Mouse (Mus musculus): Measurements from ENCODE around the gene Prr15l. TPM values are rescaled to one million over a fixed set of nuclear protein-coding genes. Genes with fewer than 3 reads are reported as not detected.

The Prr15l gene
- polyA plus RNA-seq, 1 experiment from 2014 or later, result 0.40 TPM

DNA sequence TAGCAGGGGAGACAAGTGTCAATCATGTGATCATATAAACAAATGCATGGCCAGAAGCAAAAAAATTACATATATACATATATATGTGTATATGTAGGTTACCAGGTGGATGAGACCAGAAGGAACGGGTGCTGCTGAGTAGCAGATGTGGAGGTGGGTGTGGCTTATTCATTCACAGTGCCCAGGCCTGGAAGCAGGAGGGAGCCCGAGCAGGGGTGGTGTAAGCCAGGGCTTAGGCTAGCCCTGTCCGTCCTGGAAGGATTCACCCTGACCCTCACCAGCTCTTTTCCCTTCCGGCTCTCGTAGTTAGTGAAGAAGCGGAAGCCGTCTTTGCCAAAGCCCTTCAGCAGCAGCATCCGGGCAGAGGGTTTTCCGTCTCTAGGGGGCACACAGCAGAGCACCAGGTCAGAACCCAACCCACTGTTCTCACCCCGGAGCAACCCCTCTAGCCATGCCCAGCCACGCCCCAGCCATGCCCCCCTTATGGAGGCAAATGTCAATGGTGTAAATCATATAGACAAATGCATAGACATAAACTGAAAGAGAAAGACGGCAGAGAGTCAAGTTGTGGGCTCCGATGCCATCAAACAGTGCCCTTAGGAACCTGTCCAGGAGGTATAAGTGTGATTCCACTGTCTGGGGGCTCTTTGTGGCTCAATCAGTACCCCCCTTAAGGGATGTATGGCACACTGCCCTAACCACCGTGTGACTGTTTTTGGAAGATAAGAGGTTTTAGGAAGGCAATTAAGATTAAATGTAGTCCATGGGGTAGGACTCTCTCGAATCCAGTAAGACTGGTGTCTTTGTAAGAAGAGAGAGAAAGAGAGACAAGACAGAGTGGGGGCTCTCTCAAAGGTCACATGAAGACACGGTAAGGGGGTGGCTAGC is 12.9 kb downstream of the Prr15l start:
- WGBS, result 81% methylated on average over 16 of the region's 16 CpGs
- DNase-seq (ENCODE audit: extremely low spot score, low spot score), result no peak
- Histone ChIP-seq H3K27ac (0 out of 2 replicates have a peak overlapping the region, but pooled peaks have one; percentile 30), H3K9me3 (no peaks in the 10 kb centered on the region), H3K4me1 (peaks cover 29% of the 10 kb centered on the region), H3K36me3 (replicated peaks) (no peaks in the 10 kb centered on the region; the same call in 1 of the 2 replicates), H3K27me3 (ENCODE audit: poor library complexity, severe bottlenecking) (peaks cover 15% of the 10 kb centered on the region), H3K4me3 (no peak overlapping the region; the same call in none of the 2 replicates)

DNA sequence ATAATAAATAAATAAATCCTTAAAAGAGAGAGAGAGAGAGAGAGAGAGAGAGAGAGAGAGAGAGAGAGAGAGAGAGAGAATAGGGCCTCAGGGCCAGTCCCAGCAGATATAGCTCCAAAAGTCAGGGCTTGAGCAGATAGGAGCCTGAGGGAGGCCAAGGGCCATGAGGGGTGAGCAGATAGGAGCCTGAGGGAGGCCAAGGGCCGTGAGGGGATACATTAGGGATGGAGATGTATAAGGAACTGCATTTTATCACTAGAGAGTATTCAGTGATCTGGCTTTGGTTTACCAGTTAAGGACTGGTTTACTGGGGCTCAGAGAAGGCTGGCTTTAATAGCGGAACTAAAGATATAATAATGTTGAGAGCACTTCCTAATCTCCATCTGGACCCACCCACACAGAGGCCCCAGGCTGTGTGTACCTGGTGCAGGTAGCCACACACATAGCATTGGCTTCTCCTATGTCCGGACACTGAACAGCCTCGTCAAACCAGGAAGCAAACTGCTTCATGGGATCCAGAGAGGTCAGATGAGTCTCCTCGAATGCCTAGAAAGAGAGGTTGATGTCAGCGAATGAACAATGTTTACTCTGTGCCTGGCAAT is 14.2 kb downstream of the Prr15l start:
- WGBS, result 86% methylated on average over 6 of the region's 6 CpGs
- DNase-seq (ENCODE audit: extremely low spot score, low spot score), result no peak
- Histone ChIP-seq H3K9me3 (no peaks in the 10 kb centered on the region), H3K4me1 (peaks cover 38% of the 10 kb centered on the region), H3K4me3 (0 out of 2 replicates have a peak overlapping the region, but pooled peaks have one; percentile 14), H3K27ac (no peak overlapping the region), H3K36me3 (replicated peaks) (no peaks in the 10 kb centered on the region; the same call in none of the 2 replicates), H3K27me3 (ENCODE audit: poor library complexity, severe bottlenecking) (peaks cover 15% of the 10 kb centered on the region)

GRCm38 (mm10) chr11:96943746-96944304 is 15.9 kb downstream of the Prr15l start, which contains the start of gene Pnpo:
Gene Pnpo (minus strand): TSS chr11:96943986.
- DNase-seq (ENCODE audit: extremely low spot score, low spot score), result peak; percentile 91
- Histone ChIP-seq H3K27me3 (ENCODE audit: poor library complexity, severe bottlenecking) (peaks cover 15% of the 10 kb centered on the region), H3K9me3 (no peaks in the 10 kb centered on the region), H3K4me3 (peak within 1 kb of the TSS; percentile 59), H3K36me3 (replicated peaks) (peaks cover 5% of the 10 kb centered on the region), H3K27ac (peak within 1 kb of the TSS; percentile 79), H3K4me1 (peaks cover 34% of the 10 kb centered on the region)
- under 1% methylated on average over 29 of the region's 29 CpGs for WGBS

DNA sequence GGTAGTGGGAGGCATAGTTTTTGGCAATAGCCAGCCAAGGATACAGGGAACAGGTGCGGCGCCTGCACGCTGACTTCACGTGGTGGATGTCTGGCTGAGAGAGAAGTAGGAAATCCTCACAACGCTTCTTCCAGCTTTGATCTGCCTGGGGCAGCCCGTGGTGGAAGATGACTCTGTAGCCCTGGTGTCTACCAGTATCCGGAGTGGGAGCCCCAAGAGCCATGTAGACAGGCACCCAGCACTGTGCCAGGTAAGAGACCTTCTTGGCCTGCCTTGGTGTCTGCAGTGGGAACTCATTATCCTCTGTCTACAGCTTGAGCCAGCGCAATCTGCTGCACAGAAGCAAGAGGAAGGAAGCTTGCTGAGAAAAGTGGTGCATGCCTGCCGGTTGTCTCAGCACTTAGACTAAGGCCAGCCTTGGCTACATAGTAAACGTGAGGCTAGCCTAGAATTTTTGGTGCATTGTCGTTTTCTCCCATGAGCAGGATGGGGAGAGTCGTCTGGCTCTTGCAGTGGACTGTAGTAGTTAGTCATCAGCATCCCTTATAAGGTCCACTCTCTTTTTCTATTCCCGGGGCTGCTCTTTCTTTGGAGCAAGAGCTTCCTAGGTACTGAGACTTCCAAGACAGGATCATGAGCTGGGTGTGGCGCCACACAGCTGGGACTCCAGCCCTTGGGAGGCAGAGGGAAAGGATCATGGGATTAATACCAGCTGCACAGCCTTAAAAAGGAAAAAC is 17.1 kb downstream of the Prr15l start:
- H3K4me1 ChIP-seq, result peaks cover 34% of the 10 kb centered on the region
- peaks cover 17% of the 10 kb centered on the region for H3K36me3 ChIP-seq (replicated peaks)
- peak overlapping the region; percentile 59 for H3K4me3 ChIP-seq
- 87% methylated on average over 14 of the region's 14 CpGs for WGBS
- peak overlapping the region; percentile 79 for H3K27ac ChIP-seq
- H3K9me3 ChIP-seq, result no peaks in the 10 kb centered on the region
- H3K27me3 ChIP-seq (ENCODE audit: poor library complexity, severe bottlenecking), result peaks cover 15% of the 10 kb centered on the region
- DNase-seq (ENCODE audit: extremely low spot score, low spot score), result no peak

GRCm38 (mm10) chr11:96946498-96946897 is 18.6 kb downstream of the Prr15l start:
- peaks cover 30% of the 10 kb centered on the region for H3K4me1 ChIP-seq
- H3K36me3 ChIP-seq (replicated peaks), result peaks cover 31% of the 10 kb centered on the region
- H3K27ac ChIP-seq, result peak overlapping the region; percentile 54; the same call in 1 of the 2 replicates
- 76% methylated on average over 9 of the region's 9 CpGs for WGBS
- no peak for DNase-seq (ENCODE audit: extremely low spot score, low spot score)
- H3K27me3 ChIP-seq (ENCODE audit: poor library complexity, severe bottlenecking), result peaks cover 15% of the 10 kb centered on the region
- peak overlapping the region; percentile 24 for H3K4me3 ChIP-seq
- no peaks in the 10 kb centered on the region for H3K9me3 ChIP-seq

DNA sequence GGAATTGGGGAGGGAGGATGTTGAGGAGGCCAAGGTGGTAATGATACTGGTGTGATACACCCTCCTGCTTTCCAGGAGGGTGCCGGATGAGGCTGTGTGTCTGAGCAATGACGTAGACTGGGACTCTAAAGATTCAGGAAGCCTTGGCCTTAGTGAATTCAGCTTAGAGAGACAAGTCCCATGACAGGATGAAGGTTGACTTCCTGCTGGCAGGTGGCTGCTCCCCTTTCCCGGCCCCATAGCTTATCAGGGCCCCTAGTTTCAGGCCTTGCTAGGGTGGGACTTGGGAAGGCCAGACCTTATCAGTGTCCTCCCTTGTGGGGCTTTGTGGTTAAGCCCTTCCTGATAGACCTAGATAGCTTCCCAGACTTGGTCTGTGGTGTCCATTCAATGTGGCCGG is 19.9 kb downstream of the Prr15l start:
- H3K4me1 ChIP-seq, result peaks cover 30% of the 10 kb centered on the region
- no peak overlapping the region for H3K27ac ChIP-seq
- H3K4me3 ChIP-seq, result no peak overlapping the region
- H3K9me3 ChIP-seq, result no peaks in the 10 kb centered on the region
- 91% methylated on average over 4 of the region's 4 CpGs for WGBS
- H3K36me3 ChIP-seq (replicated peaks), result peaks cover 45% of the 10 kb centered on the region
- DNase-seq (ENCODE audit: extremely low spot score, low spot score), result no peak
- peaks cover 11% of the 10 kb centered on the region for H3K27me3 ChIP-seq (ENCODE audit: poor library complexity, severe bottlenecking)

DNA sequence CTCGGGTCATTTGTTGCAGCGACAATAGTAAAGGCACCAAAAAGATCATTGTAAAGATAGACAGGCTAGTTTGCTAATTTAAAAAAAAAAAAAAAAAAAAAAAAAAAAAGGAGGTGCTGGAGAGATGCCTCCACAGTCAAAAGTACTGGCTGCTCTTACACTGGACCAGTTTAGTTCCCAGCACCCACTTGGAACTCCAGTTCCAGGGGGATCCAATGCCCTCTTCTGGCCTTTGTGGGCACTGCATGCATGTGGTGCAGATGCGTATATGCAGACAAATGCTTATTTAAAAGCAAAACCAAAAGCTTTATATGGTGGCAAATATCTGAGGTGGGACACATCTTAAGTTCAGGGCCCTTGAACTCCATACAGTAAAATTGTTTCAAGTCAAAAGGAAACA is 22.9 kb downstream of the Prr15l start:
- no peak for DNase-seq (ENCODE audit: extremely low spot score, low spot score)
- no peak overlapping the region for H3K4me3 ChIP-seq
- no peak overlapping the region for H3K27ac ChIP-seq
- H3K36me3 ChIP-seq (replicated peaks), result peaks cover 74% of the 10 kb centered on the region
- H3K9me3 ChIP-seq, result no peaks in the 10 kb centered on the region
- peaks cover 9% of the 10 kb centered on the region for H3K4me1 ChIP-seq
- 100% methylated on average over 3 of the region's 3 CpGs for WGBS
- no peaks in the 10 kb centered on the region for H3K27me3 ChIP-seq (ENCODE audit: poor library complexity, severe bottlenecking)

- DNase-seq (ENCODE audit: extremely low spot score, low spot score), result no peak
- no peak overlapping the region for H3K27ac ChIP-seq
- no peaks in the 10 kb centered on the region for H3K27me3 ChIP-seq (ENCODE audit: poor library complexity, severe bottlenecking)
- H3K9me3 ChIP-seq, result no peaks in the 10 kb centered on the region
- H3K36me3 ChIP-seq (replicated peaks), result peaks cover 91% of the 10 kb centered on the region
- 89% methylated on average over 10 of the region's 10 CpGs for WGBS
- no peak overlapping the region for H3K4me3 ChIP-seq
- H3K4me1 ChIP-seq, result no peaks in the 10 kb centered on the region
Measured at GRCm38 (mm10) chr11:96952426-96952825, 24.5 kb downstream of the Prr15l start.

- no peaks in the 10 kb centered on the region for H3K27me3 ChIP-seq (ENCODE audit: poor library complexity, severe bottlenecking)
- WGBS, result 82% methylated on average over 6 of the region's 6 CpGs
- DNase-seq (ENCODE audit: extremely low spot score, low spot score), result no peak
- no peak overlapping the region for H3K4me3 ChIP-seq
- H3K4me1 ChIP-seq, result no peaks in the 10 kb centered on the region
- no peak overlapping the region for H3K27ac ChIP-seq
- peaks cover 95% of the 10 kb centered on the region for H3K36me3 ChIP-seq (replicated peaks)
- no peaks in the 10 kb centered on the region for H3K9me3 ChIP-seq
Measured at GRCm38 (mm10) chr11:96952896-96953295, 25.0 kb downstream of the Prr15l start.

DNA sequence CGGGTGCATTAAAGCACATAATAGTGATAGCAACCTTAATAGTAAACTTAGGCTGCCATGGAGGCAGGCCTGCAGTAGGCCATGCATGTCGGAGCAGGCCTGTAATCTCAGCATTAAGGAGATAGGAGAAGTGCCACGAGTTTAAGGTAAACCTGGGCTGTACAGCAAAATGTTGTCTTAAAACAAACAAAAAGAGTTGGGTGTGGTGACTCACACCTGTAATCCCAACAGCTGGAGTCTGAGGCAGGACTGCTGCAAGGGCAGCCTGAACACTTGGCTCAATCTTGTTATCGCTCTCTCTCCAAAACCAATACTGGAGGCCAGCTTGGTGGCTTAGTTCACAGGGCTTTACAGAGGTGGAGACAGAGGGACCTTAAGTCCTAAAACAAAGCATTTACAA is 27.2 kb downstream of the Prr15l start:
- WGBS, result 92% methylated on average over 4 of the region's 4 CpGs
- no peaks in the 10 kb centered on the region for H3K9me3 ChIP-seq
- no peak for DNase-seq (ENCODE audit: extremely low spot score, low spot score)

GRCm38 (mm10) chr11:96956009-96956724 is 28.3 kb downstream of the Prr15l start:
- Histone ChIP-seq H3K4me3 (no peak overlapping the region), H3K4me1 (no peaks in the 10 kb centered on the region), H3K27me3 (ENCODE audit: poor library complexity, severe bottlenecking) (no peaks in the 10 kb centered on the region), H3K9me3 (no peaks in the 10 kb centered on the region), H3K27ac (no peak overlapping the region), H3K36me3 (replicated peaks) (peaks cover 97% of the 10 kb centered on the region)
- 60% methylated on average over 20 of the region's 20 CpGs for WGBS
- DNase-seq (ENCODE audit: extremely low spot score, low spot score), result no peak

More for the DNA sequence above, 27.2 kb downstream of the Prr15l start:
- no peak overlapping the region for H3K27ac ChIP-seq
- H3K4me1 ChIP-seq, result no peaks in the 10 kb centered on the region
- H3K27me3 ChIP-seq (ENCODE audit: poor library complexity, severe bottlenecking), result no peaks in the 10 kb centered on the region
- H3K4me3 ChIP-seq, result no peak overlapping the region
- peaks cover 97% of the 10 kb centered on the region for H3K36me3 ChIP-seq (replicated peaks)

Measured in forebrain, embryonic 10.5 days (tissue).